Comparison of ENCODE assay signal across 14 mouse cellular contexts in the genomic region with DNA sequence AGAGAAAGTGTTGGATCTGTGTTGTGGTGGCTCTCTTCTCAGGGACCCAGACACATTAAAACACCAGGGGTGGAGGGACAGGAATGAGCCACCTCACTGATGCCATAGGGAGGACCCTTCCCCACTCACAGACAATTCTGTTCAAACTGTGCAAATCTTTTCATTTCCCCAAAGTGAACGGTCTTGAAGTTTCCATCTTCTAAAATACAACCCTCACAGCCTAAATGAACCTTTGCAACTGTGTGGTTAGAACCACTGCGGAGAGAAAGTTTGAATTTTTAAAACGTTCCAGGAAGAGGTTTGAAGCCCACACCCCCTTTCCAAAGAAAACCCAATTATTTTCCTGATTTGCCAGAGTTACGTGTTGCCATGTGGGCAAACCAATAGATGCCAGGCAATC.
DNase-seq lines count a peak whose midpoint lies in the region; ATAC-seq and TF ChIP-seq lines count a peak whose summit lies in the region.
"Had no signal": no experiment of that assay in that cellular context is flagged by ENCODE, and none has a peak within 500 bp of the region (broad histone marks: within the 10 kb centered on the region; RNA-seq: fewer than 3 reads in every experiment).

No protein-coding gene starts in this region.

- no peak for ATAC-seq in hindbrain, postnatal 0 days
- no peak for ATAC-seq in embryonic facial prominence, embryonic 15.5 days (ENCODE audit: insufficient number of reproducible peaks, low FRiP score, low TSS enrichment, low read depth)
- ATAC-seq in hindbrain, embryonic 15.5 days (ENCODE audit: low FRiP score, low read depth) = no peak
- no peak for ATAC-seq in erythroblast, adult 5-6 weeks (replicated peaks; ENCODE audit: low FRiP score, poor library complexity, severe bottlenecking)
- ATAC-seq: intestine, embryonic 15.5 days had no signal

- H3K27me3 ChIP-seq in hindbrain, embryonic 10.5 days (ENCODE audit: insufficient read depth, poor library complexity, severe bottlenecking) = peaks cover 74% of the 10 kb centered on the region
- peaks cover 30% of the 10 kb centered on the region for H3K27me3 ChIP-seq in hindbrain, postnatal 0 days (ENCODE audit: insufficient read depth, low read length)
- H3K27me3 ChIP-seq in embryonic facial prominence, embryonic 15.5 days = peaks cover 53% of the 10 kb centered on the region
- peaks cover 9% of the 10 kb centered on the region for H3K27me3 ChIP-seq in hindbrain, embryonic 15.5 days

- peak overlapping the region; percentile 50; the same call in 1 of the 2 replicates for H3K27ac ChIP-seq in hindbrain, embryonic 10.5 days
- H3K27ac ChIP-seq in hindbrain, postnatal 0 days = no peak overlapping the region
- no peak overlapping the region for H3K27ac ChIP-seq in embryonic facial prominence, embryonic 15.5 days (replicated peaks)
- H3K27ac ChIP-seq in hindbrain, embryonic 15.5 days (replicated peaks) = no peak overlapping the region
- H3K27ac ChIP-seq: intestine, embryonic 15.5 days had no signal

- peak overlapping the region; percentile 48 for H3K4me3 ChIP-seq in hindbrain, embryonic 10.5 days
- H3K4me3 ChIP-seq in hindbrain, postnatal 0 days (ENCODE audit: low read length) = no peak overlapping the region
- no peak overlapping the region; the same call in 1 of the 2 replicates for H3K4me3 ChIP-seq in embryonic facial prominence, embryonic 15.5 days (replicated peaks)
- no peak overlapping the region for H3K4me3 ChIP-seq in hindbrain, embryonic 15.5 days
- H3K4me3 ChIP-seq: intestine, embryonic 15.5 days; megakaryocyte, embryonic 14.5 days had no signal

- 10% methylated on average over 4 of the region's 4 CpGs for WGBS in hindbrain, embryonic 10.5 days
- WGBS in hindbrain, postnatal 0 days = 32% methylated on average over 4 of the region's 4 CpGs
- 22% methylated on average over 4 of the region's 4 CpGs for WGBS in embryonic facial prominence, embryonic 15.5 days
- WGBS in hindbrain, embryonic 15.5 days = 26% methylated on average over 4 of the region's 4 CpGs

- no peak for TF ChIP-seq CTCF in hindbrain, postnatal 0 days (IDR thresholded peaks at IDR 0.05; ENCODE audit: low read depth)

- DNase-seq in hindbrain, embryonic 10.5 days (ENCODE audit: low spot score) = no peak
- DNase-seq in hindbrain, postnatal 0 days (ENCODE audit: low spot score) = no peak
- peak; percentile 34 for DNase-seq in naive thymus-derived CD4-positive, alpha-beta T cell, adult 2 months (ENCODE audit: low read depth)
- no peak for DNase-seq in MN1 (ENCODE audit: low spot score)
- DNase-seq in right cerebral cortex, postnatal 14 days = no peak
- DNase-seq: cerebellum, adult 9-11 months; kidney, postnatal 25 days; lung, adult 2 months; thymus, adult 18-20 months had no signal

- no peaks in the 10 kb centered on the region for H3K36me3 ChIP-seq in hindbrain, embryonic 10.5 days
- no peaks in the 10 kb centered on the region for H3K36me3 ChIP-seq in hindbrain, postnatal 0 days (ENCODE audit: insufficient read depth, low read length)
- H3K36me3 ChIP-seq in embryonic facial prominence, embryonic 15.5 days = no peaks in the 10 kb centered on the region
- no peaks in the 10 kb centered on the region for H3K36me3 ChIP-seq in hindbrain, embryonic 15.5 days
- H3K36me3 ChIP-seq: intestine, embryonic 15.5 days had no signal

- H3K4me2 ChIP-seq in hindbrain, postnatal 0 days (ENCODE audit: low read depth, low read length) = no peak overlapping the region; the same call in 1 of the 2 replicates
- peak overlapping the region; percentile 45 for H3K4me2 ChIP-seq in embryonic facial prominence, embryonic 15.5 days (replicated peaks)
- H3K4me2 ChIP-seq in hindbrain, embryonic 15.5 days = peak overlapping the region; percentile 49
- H3K4me2 ChIP-seq: intestine, embryonic 15.5 days had no signal

- H3K9me3 ChIP-seq in hindbrain, embryonic 10.5 days = no peaks in the 10 kb centered on the region
- H3K9me3 ChIP-seq in hindbrain, postnatal 0 days (ENCODE audit: low read length) = no peaks in the 10 kb centered on the region
- H3K9me3 ChIP-seq in embryonic facial prominence, embryonic 15.5 days (replicated peaks) = no peaks in the 10 kb centered on the region
- H3K9me3 ChIP-seq in hindbrain, embryonic 15.5 days = no peaks in the 10 kb centered on the region
- H3K9me3 ChIP-seq: intestine, embryonic 15.5 days had no signal

- peaks cover 76% of the 10 kb centered on the region for H3K4me1 ChIP-seq in hindbrain, embryonic 10.5 days (replicated peaks)
- H3K4me1 ChIP-seq in hindbrain, postnatal 0 days (ENCODE audit: insufficient read depth, low read length) = peaks cover 6% of the 10 kb centered on the region; the same call in 1 of the 2 replicates
- peaks cover 22% of the 10 kb centered on the region for H3K4me1 ChIP-seq in embryonic facial prominence, embryonic 15.5 days
- peaks cover 51% of the 10 kb centered on the region for H3K4me1 ChIP-seq in hindbrain, embryonic 15.5 days (replicated peaks)

- H3K9ac ChIP-seq in hindbrain, postnatal 0 days (replicated peaks; ENCODE audit: low read length) = no peak overlapping the region
- H3K9ac ChIP-seq in embryonic facial prominence, embryonic 15.5 days = no peak overlapping the region
- H3K9ac ChIP-seq in hindbrain, embryonic 15.5 days = no peak overlapping the region
- H3K9ac ChIP-seq: intestine, embryonic 15.5 days had no signal
